Mouse (Mus musculus): ENCODE data around the gene Grin3b. TPM values are rescaled to one million over a fixed set of nuclear protein-coding genes. Genes with fewer than 3 reads are reported as not detected.

Grin3b gene
- polyA plus RNA-seq, 1 experiment: 0.16 TPM

- Histone ChIP-seq H3K27ac (ENCODE audit: insufficient read depth, low read length) (peak overlapping the region; percentile 9; the same call in 1 of the 2 replicates), H3K4me1 (ENCODE audit: control insufficient read depth, insufficient read depth, insufficient read length) (peaks cover 13% of the 10 kb centered on the region), H3K4me3 (ENCODE audit: extremely low read depth, insufficient read depth, insufficient read length) (no peak overlapping the region), H3K27me3 (ENCODE audit: control insufficient read depth, insufficient read depth, low read length) (no peaks in the 10 kb centered on the region), H3K36me3 (ENCODE audit: control insufficient read depth, insufficient read depth, low read length) (peaks cover 31% of the 10 kb centered on the region)
- 76% methylated on average over 28 of the region's 28 CpGs for WGBS
- no peak for TF ChIP-seq POLR2A (IDR thresholded peaks at IDR 0.05; ENCODE audit: low read depth, low read length)
- peak; percentile 66; the same call in 1 of the 2 replicates for TF ChIP-seq CTCF (IDR thresholded peaks at IDR 0.05; ENCODE audit: extremely low read depth, insufficient read depth, insufficient read length, insufficient replicate concordance)
- DNase-seq (ENCODE audit: low read depth in 1 of 2, low spot score in 2 of 2): peak in 1 of 2 experiments; percentile 59
These were observed 44.2 kb downstream of the Grin3b start for GRCm38 (mm10) chr10:80014484-80015290.

- 90% methylated on average over 10 of the region's 10 CpGs for WGBS
These were observed 45.1 kb downstream of the Grin3b start for GRCm38 (mm10) chr10:80015583-80015982.

DNA sequence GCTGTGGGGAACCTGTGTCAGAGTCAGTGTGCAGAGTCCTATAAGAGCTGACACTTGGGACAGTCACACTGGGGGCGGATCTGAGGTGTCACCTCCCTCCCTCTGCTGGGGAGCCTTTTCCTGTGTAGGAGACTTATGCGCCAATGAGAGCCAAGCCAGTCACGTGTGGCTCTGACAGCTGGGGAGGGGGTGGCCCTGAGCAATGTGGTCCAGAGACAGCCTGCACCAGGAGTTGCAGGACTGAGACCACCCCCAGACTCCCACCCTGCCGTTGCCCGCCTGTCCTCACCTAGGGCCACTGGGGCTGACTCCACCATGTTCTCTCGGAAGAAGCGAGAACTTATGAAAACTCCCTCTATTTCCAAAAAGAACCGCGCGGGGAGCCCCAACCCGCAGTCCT is 46.0 kb downstream of the Grin3b start, which contains the start of gene Arhgap45:
TSS of gene Arhgap45 (plus strand) at position 143 of the 400 bp plus-strand sequence.
- DNase-seq (ENCODE audit: low read depth in 1 of 2, low spot score in 2 of 2): peak; percentile 79 to 88
- WGBS: 11% methylated on average over 11 of the region's 11 CpGs
- no peaks in the 10 kb centered on the region for H3K27me3 ChIP-seq (ENCODE audit: control insufficient read depth, insufficient read depth, low read length)
- H3K4me3 ChIP-seq (ENCODE audit: extremely low read depth, insufficient read depth, insufficient read length): peak within 1 kb of the TSS; percentile 76
- TF ChIP-seq POLR2A (IDR thresholded peaks at IDR 0.05; ENCODE audit: low read depth, low read length) (peak; percentile 82), CTCF (IDR thresholded peaks at IDR 0.05; ENCODE audit: extremely low read depth, insufficient read depth, insufficient read length, insufficient replicate concordance) (no peak)
- H3K4me1 ChIP-seq (ENCODE audit: control insufficient read depth, insufficient read depth, insufficient read length): peaks cover 21% of the 10 kb centered on the region
- H3K27ac ChIP-seq (ENCODE audit: insufficient read depth, low read length): peak within 1 kb of the TSS; percentile 100
- peaks cover 36% of the 10 kb centered on the region for H3K36me3 ChIP-seq (ENCODE audit: control insufficient read depth, insufficient read depth, low read length)

More at GRCm38 (mm10) chr10:80015583-80015982, 45.1 kb downstream of the Grin3b start:
- Histone ChIP-seq H3K4me1 (ENCODE audit: control insufficient read depth, insufficient read depth, insufficient read length) (peaks cover 14% of the 10 kb centered on the region), H3K4me3 (ENCODE audit: extremely low read depth, insufficient read depth, insufficient read length) (no peak overlapping the region), H3K27ac (ENCODE audit: insufficient read depth, low read length) (peak overlapping the region; percentile 70; the same call in 1 of the 2 replicates), H3K36me3 (ENCODE audit: control insufficient read depth, insufficient read depth, low read length) (peaks cover 31% of the 10 kb centered on the region), H3K27me3 (ENCODE audit: control insufficient read depth, insufficient read depth, low read length) (no peaks in the 10 kb centered on the region)
- DNase-seq (ENCODE audit: low read depth in 1 of 2, low spot score in 2 of 2): no peak
- TF ChIP-seq POLR2A (IDR thresholded peaks at IDR 0.05; ENCODE audit: low read depth, low read length) (no peak), CTCF (IDR thresholded peaks at IDR 0.05; ENCODE audit: extremely low read depth, insufficient read depth, insufficient read length, insufficient replicate concordance) (no peak)

DNA sequence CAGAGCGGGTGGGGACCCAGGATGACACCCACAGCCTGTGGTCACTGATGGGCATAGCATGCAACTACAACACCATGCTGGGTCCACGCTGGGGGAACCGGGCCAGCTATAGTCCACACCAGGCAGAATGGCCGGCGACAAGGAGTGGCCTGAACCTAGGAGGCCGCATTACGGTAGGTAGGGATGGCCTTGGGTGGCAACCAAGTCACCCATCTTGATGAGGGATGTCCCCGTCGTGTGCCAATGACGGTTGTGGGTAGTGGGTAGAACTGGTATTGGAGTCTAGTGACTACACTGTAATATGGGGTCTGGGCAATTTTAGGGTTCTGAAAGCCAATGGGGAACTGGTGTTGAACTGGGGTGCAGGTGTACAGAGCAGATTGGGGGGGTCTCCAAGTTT is 46.4 kb downstream of the Grin3b start:
- Histone ChIP-seq H3K36me3 (ENCODE audit: control insufficient read depth, insufficient read depth, low read length) (peaks cover 38% of the 10 kb centered on the region), H3K4me3 (ENCODE audit: extremely low read depth, insufficient read depth, insufficient read length) (peak overlapping the region; percentile 76), H3K4me1 (ENCODE audit: control insufficient read depth, insufficient read depth, insufficient read length) (peaks cover 24% of the 10 kb centered on the region), H3K27me3 (ENCODE audit: control insufficient read depth, insufficient read depth, low read length) (no peaks in the 10 kb centered on the region), H3K27ac (ENCODE audit: insufficient read depth, low read length) (peak overlapping the region; percentile 92)
- 5% methylated on average over 10 of the region's 10 CpGs for WGBS
- DNase-seq (ENCODE audit: low read depth in 1 of 2, low spot score in 2 of 2): no peak
- TF ChIP-seq CTCF (IDR thresholded peaks at IDR 0.05; ENCODE audit: extremely low read depth, insufficient read depth, insufficient read length, insufficient replicate concordance) (no peak), POLR2A (IDR thresholded peaks at IDR 0.05; ENCODE audit: low read depth, low read length) (no peak)

DNA sequence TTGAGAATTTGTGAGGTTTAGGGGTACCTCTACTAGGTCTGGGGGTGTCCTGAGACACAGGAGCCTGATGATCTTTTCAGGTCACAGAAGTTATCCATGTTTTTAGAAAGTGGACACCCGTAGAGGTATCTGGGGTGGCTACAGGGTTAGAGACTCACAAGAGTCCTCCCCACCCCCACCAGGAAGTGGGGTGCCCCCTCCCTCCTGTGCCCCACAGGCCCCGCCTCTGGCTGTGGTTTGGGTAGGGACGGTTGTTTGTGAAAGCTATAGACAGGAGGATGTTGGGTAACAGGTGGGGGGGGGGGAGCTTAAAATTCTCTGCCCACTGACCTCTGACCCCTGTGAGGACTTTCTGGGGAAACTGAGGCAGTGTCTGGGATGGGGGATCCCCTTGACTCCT is 46.8 kb downstream of the Grin3b start:
- peak; percentile 81 to 94 for DNase-seq (ENCODE audit: low read depth in 1 of 2, low spot score in 2 of 2)
- Histone ChIP-seq H3K27me3 (ENCODE audit: control insufficient read depth, insufficient read depth, low read length) (no peaks in the 10 kb centered on the region), H3K4me3 (ENCODE audit: extremely low read depth, insufficient read depth, insufficient read length) (peak overlapping the region; percentile 76), H3K4me1 (ENCODE audit: control insufficient read depth, insufficient read depth, insufficient read length) (peaks cover 29% of the 10 kb centered on the region), H3K36me3 (ENCODE audit: control insufficient read depth, insufficient read depth, low read length) (peaks cover 42% of the 10 kb centered on the region), H3K27ac (ENCODE audit: insufficient read depth, low read length) (peak overlapping the region; percentile 100)
- TF ChIP-seq POLR2A (IDR thresholded peaks at IDR 0.05; ENCODE audit: low read depth, low read length) (no peak; the same call in 1 of the 2 replicates), CTCF (IDR thresholded peaks at IDR 0.05; ENCODE audit: extremely low read depth, insufficient read depth, insufficient read length, insufficient replicate concordance) (no peak)
- 6% methylated on average over 3 of the region's 3 CpGs for WGBS

DNA sequence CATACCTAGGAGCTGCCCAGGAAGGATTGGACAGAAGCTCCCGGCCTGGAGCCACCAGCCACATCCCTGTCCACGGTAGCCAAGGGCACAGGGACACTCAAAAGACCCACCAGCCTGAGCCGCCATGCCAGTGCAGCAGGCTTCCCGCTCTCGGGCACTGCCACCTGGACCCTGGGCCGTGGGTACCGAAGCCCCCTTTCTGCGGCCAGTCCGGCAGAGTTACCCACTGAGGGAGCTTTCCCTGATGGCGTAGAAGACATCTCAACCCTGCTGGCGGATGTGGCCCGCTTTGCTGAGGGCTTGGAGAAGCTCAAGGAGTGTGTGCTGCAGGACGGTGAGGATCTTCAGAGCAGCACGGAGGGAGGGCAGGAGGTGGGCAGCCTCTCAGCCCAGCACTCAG is 47.3 kb downstream of the Grin3b start:
- H3K27me3 ChIP-seq (ENCODE audit: control insufficient read depth, insufficient read depth, low read length): no peaks in the 10 kb centered on the region
- peak overlapping the region; percentile 100 for H3K27ac ChIP-seq (ENCODE audit: insufficient read depth, low read length)
- peaks cover 45% of the 10 kb centered on the region for H3K36me3 ChIP-seq (ENCODE audit: control insufficient read depth, insufficient read depth, low read length)
- TF ChIP-seq POLR2A (IDR thresholded peaks at IDR 0.05; ENCODE audit: low read depth, low read length) (no peak), CTCF (IDR thresholded peaks at IDR 0.05; ENCODE audit: extremely low read depth, insufficient read depth, insufficient read length, insufficient replicate concordance) (no peak)
- no peak for DNase-seq (ENCODE audit: low read depth in 1 of 2, low spot score in 2 of 2)
- peaks cover 30% of the 10 kb centered on the region for H3K4me1 ChIP-seq (ENCODE audit: control insufficient read depth, insufficient read depth, insufficient read length)
- peak overlapping the region; percentile 76 for H3K4me3 ChIP-seq (ENCODE audit: extremely low read depth, insufficient read depth, insufficient read length)
- 13% methylated on average over 14 of the region's 14 CpGs for WGBS
